Mouse (Mus musculus) CD8-positive naive resting alpha-beta T cell, adult 2 months (primary cell): Measurements from ENCODE around the gene Aurkb.

Experiments
- DNase-seq, 2 experiments: peaks; one replicate each; pipeline ENCODE4 v3.0.0; 2022; ENCODE audit warnings: low read depth in 2 of 2, low spot score in 2 of 2

Gene Aurkb

DNA sequence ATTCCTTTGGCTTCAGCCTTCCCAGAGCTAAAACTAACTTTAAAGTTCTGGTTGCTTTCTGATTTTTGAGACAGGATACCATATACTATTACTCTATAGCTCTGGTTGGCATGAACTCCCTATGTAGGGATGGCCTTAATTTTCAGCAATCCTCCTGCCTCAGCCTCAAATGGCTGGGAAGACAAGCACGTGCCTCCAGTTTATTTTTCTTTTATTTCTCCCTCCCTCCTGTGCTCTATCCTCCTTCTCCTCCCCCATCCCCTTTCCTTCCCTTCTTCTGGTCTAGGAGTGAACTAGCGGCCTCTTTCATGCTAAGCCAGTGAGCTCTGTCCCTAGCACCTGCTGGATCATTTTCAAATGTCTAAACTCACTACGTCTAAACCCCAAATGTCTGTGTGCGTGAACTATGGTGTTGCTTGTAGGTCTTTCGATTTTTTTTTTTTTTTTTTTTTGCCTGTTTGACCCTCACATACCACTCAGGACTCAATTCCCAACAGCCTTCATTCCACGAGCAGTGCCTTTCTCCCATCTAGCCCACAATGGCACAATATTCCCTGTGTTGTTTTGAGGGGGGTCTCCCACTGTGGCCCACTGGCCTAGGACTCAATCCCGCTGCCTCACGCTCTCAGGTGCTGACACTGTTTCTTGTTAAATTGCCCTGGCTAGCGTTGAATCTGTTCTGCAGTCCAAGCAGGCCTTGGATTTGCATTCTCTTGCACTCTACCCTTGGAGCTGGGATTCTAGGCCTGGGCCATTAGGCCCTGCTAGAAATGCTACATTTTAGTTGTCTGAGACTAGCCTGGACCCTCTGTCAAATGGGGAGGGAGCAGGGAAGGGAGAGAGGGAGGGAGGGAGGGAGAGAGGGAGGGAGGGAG, 19.0 kb downstream of the Aurkb start:
- DNase-seq, result no peak

DNA sequence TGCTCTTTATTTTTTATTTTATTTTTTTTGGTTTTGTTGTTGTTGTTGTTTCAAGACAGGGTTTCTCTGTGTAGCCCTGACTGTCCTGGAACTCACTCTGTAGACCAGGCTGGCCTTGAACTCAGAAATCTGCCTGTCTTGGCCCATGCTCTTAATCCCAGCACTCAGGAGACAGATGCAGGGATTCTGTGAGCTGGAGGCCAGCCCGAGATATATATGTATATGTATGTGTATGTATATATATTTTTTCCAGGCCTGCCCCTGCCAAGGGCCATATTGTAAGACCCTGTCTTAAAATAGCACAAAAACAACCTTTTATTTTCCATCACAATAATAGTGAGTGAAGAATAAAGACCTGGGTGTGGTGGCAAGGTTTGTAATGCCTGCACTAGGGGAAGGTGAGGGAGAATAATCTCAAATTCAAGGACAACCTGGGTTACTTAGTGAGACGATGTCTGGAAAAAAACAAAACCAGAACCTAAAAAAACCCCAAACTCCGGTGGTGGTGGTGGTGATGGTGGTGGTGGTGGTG, 20.0 kb downstream of the Aurkb start:
- DNase-seq, result no peak

DNA sequence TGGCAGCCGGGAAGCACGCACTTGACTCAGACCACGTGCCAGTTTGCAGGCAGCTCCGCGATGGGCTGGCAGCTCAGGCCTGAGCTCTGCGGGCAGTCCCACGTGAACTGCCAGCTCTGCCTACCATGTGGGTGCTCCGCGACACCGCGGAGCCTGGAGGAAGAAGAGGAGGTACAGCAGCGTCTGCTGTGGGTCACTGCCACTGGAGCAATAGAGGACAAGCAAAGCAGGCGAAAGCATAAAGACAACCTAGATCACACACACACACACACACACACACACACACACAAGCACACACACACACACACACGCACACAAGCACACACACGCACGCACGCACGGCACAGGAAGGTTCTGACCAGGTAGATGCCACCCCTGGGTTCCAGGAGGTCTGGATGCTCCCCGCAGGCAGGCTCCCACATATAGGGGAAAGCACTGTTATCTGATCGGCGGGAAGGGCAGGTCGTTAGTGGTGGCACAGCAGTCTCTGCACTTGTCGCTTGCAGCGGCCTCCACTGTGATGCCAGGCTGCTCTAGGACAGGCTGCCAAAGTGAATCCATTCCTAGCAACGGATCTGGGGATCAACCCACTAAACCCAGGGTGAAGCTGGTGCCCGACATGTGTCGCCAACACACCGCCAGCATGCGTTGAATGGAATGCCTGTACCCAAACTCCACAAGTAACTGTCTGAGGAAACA, 20.9 kb downstream of the Aurkb start:
- no peak for DNase-seq

- peak; percentile 80 to 86 for DNase-seq
These were observed 21.5 kb downstream of the Aurkb start for GRCm38 (mm10) chr11:69066956-69067355.

GRCm38 (mm10) chr11:69067601-69068000, 22.2 kb downstream of the Aurkb start:
- DNase-seq, result no peak

GRCm38 (mm10) chr11:69070093-69070492, 24.6 kb downstream of the Aurkb start:
- DNase-seq, result no peak

GRCm38 (mm10) chr11:69070590-69071222, 25.3 kb downstream of the Aurkb start, which contains the start of gene Tmem107:
Gene Tmem107, plus strand, starts transcription at chr11:69070806.
- peak; percentile 84 to 89 for DNase-seq

DNA sequence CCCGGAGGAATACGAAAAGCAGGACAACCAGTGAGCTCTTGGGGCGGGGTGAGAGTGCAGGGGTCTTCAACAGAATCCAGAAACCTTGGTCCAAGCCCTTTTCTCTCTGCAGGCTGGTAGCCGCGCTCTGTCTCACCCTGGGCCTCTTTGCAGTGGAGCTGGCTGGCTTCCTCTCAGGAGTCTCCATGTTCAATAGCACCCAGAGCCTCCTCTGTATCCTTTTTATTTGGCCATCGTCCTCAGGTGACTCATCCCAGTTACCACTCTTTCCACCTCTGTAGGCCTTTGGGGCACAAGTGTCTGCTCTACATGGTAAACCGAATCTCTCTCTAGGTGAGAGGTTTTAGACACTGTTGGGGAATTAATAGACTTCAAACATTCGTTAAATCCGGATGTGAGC, 25.8 kb downstream of the Aurkb start:
- DNase-seq, result no peak

DNA sequence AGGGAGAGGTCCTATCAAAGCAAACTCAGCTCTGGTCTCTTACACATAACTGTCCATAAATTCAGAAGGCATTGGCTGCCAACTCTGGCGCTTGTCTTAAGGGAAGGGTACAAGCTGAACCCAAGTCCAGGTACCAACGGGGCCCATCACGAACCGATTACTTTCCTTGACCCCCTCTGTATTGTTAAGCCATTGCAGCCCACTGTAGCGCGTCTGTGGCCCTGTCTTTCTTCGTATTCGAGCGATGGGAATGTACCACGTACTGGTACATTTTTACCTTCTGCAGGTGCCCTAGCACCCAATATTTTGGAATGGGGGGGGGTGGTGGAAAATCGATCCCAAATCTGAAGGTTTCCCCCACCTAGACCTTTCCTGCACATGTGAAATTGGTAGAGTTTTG, 26.8 kb downstream of the Aurkb start:
- DNase-seq, result no peak

- no peak for DNase-seq
These were observed 27.2 kb downstream of the Aurkb start for GRCm38 (mm10) chr11:69072666-69073064.

DNA sequence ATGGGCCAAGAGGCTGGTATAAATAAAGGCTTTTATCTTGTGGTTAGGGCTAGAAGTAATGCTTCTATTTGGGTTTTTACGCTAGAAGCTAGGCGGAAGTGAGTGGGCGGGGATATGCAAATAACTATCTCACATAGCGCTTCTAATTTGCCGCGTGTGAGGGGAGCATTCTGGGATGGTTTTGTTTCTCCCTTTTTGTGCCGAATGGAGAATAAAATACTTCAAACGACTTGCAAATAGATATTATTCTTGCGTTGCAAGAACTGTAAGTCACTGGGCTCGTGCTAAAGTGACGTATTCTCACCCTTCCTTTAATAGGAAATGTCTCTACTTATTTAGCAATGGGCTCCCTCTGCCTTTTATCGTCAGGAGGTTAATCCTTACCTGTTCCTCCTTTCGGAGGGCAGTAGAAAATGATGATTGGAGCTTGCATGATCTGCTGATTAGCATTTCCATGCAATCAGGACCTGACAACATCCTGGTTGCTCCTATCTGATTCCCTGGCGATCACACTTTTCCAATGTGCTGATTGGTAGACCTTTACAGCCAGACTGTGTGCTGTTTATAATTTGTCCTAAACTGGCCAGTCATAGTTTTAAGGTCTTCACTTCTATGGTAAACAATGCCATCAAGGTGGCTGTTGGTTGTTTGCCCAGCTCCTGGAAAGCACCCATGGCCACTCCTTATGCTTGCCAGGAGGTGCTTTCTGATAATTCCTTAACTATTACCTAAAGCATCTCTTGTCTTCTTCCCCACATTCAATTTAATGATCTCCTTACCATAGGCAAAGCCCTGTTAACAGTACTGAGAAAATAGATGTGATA, 27.8 kb downstream of the Aurkb start:
- DNase-seq, result peak; percentile 89 to 91

- no peak for DNase-seq
These were observed 28.7 kb downstream of the Aurkb start for GRCm38 (mm10) chr11:69073951-69074775.

GRCm38 (mm10) chr11:69074776-69075069, 29.3 kb downstream of the Aurkb start:
- no peak for DNase-seq

DNA sequence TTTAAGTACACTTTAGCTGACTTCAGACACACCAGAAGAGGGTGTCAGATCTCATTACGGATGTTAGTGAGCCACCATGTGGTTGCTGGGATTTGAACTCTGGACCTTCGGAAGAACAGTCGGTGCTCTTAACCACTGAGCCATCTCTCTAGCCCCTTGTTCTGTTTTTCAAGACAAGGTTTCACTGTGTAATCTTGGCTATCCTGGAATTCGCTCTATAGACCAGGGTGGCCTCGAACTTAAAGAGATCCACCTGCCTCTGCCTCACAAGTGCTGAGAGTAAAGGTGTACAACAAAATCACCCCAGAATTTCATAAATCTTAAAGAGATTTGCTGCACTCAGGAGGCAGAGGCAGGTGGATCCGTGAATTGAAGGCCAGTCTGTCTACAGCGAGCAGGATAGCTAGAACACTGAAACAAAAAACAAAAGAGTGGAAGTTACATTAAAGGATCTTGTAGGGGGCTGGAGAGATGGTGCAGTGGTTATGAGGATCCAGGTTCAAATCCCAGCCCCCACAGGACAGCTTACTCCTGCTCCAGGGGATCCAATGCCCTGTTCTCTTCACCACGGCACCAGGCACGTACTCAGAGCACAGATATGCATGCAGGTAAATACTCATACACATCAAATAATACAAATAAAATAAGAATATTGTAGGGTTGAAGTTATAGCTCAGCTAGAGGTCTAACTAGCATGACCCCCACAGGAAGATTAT, 30.5 kb downstream of the Aurkb start:
- no peak for DNase-seq

GRCm38 (mm10) chr11:69076572-69076971, 31.1 kb downstream of the Aurkb start:
- no peak for DNase-seq

DNA sequence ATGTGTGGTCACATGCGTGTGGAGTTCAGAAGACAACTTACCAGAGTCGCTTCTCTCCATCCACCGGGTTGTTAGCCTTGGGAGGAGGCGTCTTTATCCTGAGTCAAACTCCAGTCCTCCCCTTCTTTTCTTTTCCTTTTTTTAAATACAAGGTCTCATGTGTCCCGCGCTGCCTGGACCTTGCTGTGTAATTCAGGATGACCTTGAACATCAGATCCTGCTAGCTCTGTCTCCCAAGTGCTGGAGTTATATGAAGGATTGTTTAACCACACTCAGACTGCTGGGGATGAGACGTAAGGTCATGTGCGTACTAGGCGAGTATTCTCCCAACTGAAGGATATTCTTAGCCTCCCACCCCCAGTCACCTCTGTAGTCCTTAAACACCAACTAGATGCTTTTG, 31.9 kb downstream of the Aurkb start:
- no peak for DNase-seq

- DNase-seq, result no peak
These were observed 32.6 kb downstream of the Aurkb start for GRCm38 (mm10) chr11:69078041-69078440.

DNA sequence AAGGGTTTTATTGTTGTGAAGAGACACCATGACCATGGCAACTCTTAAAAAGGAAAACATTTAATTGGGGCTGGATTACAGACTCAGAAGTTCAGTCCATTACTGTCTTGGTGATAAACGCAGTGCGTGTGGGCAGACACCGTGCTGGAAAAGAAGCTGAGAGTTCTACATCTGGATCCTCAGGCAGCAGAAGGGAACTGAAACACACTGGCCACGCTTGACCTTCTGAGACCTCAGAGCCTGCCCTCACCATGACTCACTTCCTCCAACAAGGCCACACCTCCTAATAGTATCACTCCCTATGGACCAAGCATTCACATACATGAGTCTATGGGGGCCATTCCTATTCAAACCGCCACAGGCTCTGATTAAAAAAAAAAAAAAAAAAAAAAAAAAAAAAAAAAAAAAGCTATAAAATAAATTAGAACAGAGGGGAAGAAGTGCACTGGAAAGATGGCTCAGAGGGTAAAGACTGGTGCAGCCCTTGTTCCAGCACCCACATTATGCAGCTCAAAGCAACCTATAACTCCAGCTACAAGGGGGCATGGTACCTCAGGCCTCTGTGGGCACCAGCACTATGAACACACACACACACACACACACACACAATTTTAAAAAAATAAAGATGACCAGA, 33.5 kb downstream of the Aurkb start:
- no peak for DNase-seq
